Mouse (Mus musculus) hematopoietic stem cell, adult 5-6 weeks (primary cell): ENCODE measurements around the gene Tk1. TPM values are rescaled to one million over a fixed set of nuclear protein-coding genes. Genes with fewer than 3 reads are reported as not detected.

Source experiments
- total RNA-seq: library from RNA; stranded (forward); fragments of 172-1452, 232-1000 nt; gene quantifications from 2 replicates; pipeline ENCODE4 v1.2.3, GENCODE M21; 2017

Tk1 gene
- total RNA-seq, 1 experiment from 2014 or later = 40.1 TPM

Other genes with a start within 250 kb of the Tk1 start
- 24.6 and 25.4 TPM in 2 replicates for gene Tnrc6c, start 171.8 kb downstream of the Tk1 start, total RNA-seq
- 1.5 and 2.9 TPM in 2 replicates for gene Tmc8, start 44.0 kb downstream of the Tk1 start, total RNA-seq
- 12.6 and 23.0 TPM in 2 replicates for gene Tmc6, start 43.9 kb downstream of the Tk1 start, total RNA-seq
- 0.30 TPM in 1 of 2 replicates, not detected in the other for gene 6030468B19Rik, start 28.4 kb downstream of the Tk1 start, total RNA-seq
- 1.9 TPM in 1 of 2 replicates, not detected in the other for gene Gm20708, start 16.4 kb downstream of the Tk1 start, total RNA-seq
- gene Syngr2, start 16.4 kb downstream of the Tk1 start, total RNA-seq = 81.0 and 97.1 TPM in 2 replicates
- gene Afmid, start 168 bp downstream of the Tk1 start, total RNA-seq = 3.9 and 4.5 TPM in 2 replicates
- 114 and 124 TPM in 2 replicates for gene Birc5, start 23.2 kb upstream of the Tk1 start, total RNA-seq
- not detected in 2 replicates for gene Tmem235, start 34.7 kb upstream of the Tk1 start, total RNA-seq
- gene Tha1, start 47.4 kb upstream of the Tk1 start, total RNA-seq = 5.4 and 5.9 TPM in 2 replicates
- 38.0 and 44.5 TPM in 2 replicates for gene Socs3, start 144.0 kb upstream of the Tk1 start, total RNA-seq
- 8.1 and 18.7 TPM in 2 replicates for gene Pgs1, start 160.2 kb upstream of the Tk1 start, total RNA-seq